Mouse (Mus musculus): ENCODE measurements around the gene Klhl22. TPM values are rescaled to one million over a fixed set of nuclear protein-coding genes. Genes with fewer than 3 reads are reported as not detected.

Gene Klhl22
- polyA plus RNA-seq, 1 experiment, result 50.9 TPM

GRCm38 (mm10) chr16:17736156-17736555 lies 23.3 kb upstream of the Klhl22 start:
- TF ChIP-seq POLR2A (IDR thresholded peaks at IDR 0.05; ENCODE audit: low read depth, low read length), result no peak
- TF ChIP-seq CTCF (conservative IDR thresholded peaks at IDR 0.05; ENCODE audit: insufficient read depth, insufficient read length, low read depth, low read length), result no peak
- WGBS, result 54% methylated on average over 4 of the region's 4 CpGs
- H3K36me3 ChIP-seq (ENCODE audit: control insufficient read depth, insufficient read depth, low read length), result no peaks in the 10 kb centered on the region
- DNase-seq, result no peak
- H3K4me1 ChIP-seq (ENCODE audit: control insufficient read depth, insufficient read depth, low read length), result no peaks in the 10 kb centered on the region
- no peak overlapping the region for H3K27ac ChIP-seq (ENCODE audit: insufficient read depth, low read depth, low read length)
- no peaks in the 10 kb centered on the region for H3K27me3 ChIP-seq (replicated peaks; ENCODE audit: control insufficient read depth, insufficient read depth, low read length)
- no peak overlapping the region for H3K4me3 ChIP-seq (ENCODE audit: insufficient read depth, low read depth, low read length)

- no peak overlapping the region for H3K4me3 ChIP-seq (ENCODE audit: insufficient read depth, low read depth, low read length)
- H3K4me1 ChIP-seq (ENCODE audit: control insufficient read depth, insufficient read depth, low read length), result no peaks in the 10 kb centered on the region
- 74% methylated on average over 4 of the region's 4 CpGs for WGBS
- no peak overlapping the region for H3K27ac ChIP-seq (ENCODE audit: insufficient read depth, low read depth, low read length)
- H3K27me3 ChIP-seq (replicated peaks; ENCODE audit: control insufficient read depth, insufficient read depth, low read length), result no peaks in the 10 kb centered on the region
- no peaks in the 10 kb centered on the region for H3K36me3 ChIP-seq (ENCODE audit: control insufficient read depth, insufficient read depth, low read length)
- no peak for DNase-seq
- TF ChIP-seq CTCF (conservative IDR thresholded peaks at IDR 0.05; ENCODE audit: insufficient read depth, insufficient read length, low read depth, low read length) (no peak), POLR2A (IDR thresholded peaks at IDR 0.05; ENCODE audit: low read depth, low read length) (no peak)
These were observed 19.3 kb upstream of the Klhl22 start for GRCm38 (mm10) chr16:17740080-17740479.

- TF ChIP-seq POLR2A (IDR thresholded peaks at IDR 0.05; ENCODE audit: low read depth, low read length) (no peak), CTCF (conservative IDR thresholded peaks at IDR 0.05; ENCODE audit: insufficient read depth, insufficient read length, low read depth, low read length) (no peak)
- WGBS, result 48% methylated on average over 1 of the region's 1 CpGs
- Histone ChIP-seq H3K27ac (ENCODE audit: insufficient read depth, low read depth, low read length) (no peak overlapping the region), H3K27me3 (replicated peaks; ENCODE audit: control insufficient read depth, insufficient read depth, low read length) (no peaks in the 10 kb centered on the region), H3K4me1 (ENCODE audit: control insufficient read depth, insufficient read depth, low read length) (no peaks in the 10 kb centered on the region), H3K4me3 (ENCODE audit: insufficient read depth, low read depth, low read length) (no peak overlapping the region), H3K36me3 (ENCODE audit: control insufficient read depth, insufficient read depth, low read length) (no peaks in the 10 kb centered on the region)
- DNase-seq, result peak; percentile 56
These were observed 16.6 kb upstream of the Klhl22 start for GRCm38 (mm10) chr16:17742810-17743209.

GRCm38 (mm10) chr16:17743279-17743678 lies 16.1 kb upstream of the Klhl22 start:
- Histone ChIP-seq H3K4me1 (ENCODE audit: control insufficient read depth, insufficient read depth, low read length) (no peaks in the 10 kb centered on the region), H3K36me3 (ENCODE audit: control insufficient read depth, insufficient read depth, low read length) (no peaks in the 10 kb centered on the region), H3K27ac (ENCODE audit: insufficient read depth, low read depth, low read length) (no peak overlapping the region), H3K27me3 (replicated peaks; ENCODE audit: control insufficient read depth, insufficient read depth, low read length) (no peaks in the 10 kb centered on the region), H3K4me3 (ENCODE audit: insufficient read depth, low read depth, low read length) (no peak overlapping the region)
- TF ChIP-seq CTCF (conservative IDR thresholded peaks at IDR 0.05; ENCODE audit: insufficient read depth, insufficient read length, low read depth, low read length) (peak; percentile 52; the same call in 1 of the 2 replicates), POLR2A (IDR thresholded peaks at IDR 0.05; ENCODE audit: low read depth, low read length) (no peak)
- peak; percentile 50 for DNase-seq
- WGBS, result 29% methylated on average over 4 of the region's 4 CpGs

GRCm38 (mm10) chr16:17744536-17744935 lies 14.9 kb upstream of the Klhl22 start:
- 26% methylated on average over 1 of the region's 1 CpGs for WGBS
- H3K36me3 ChIP-seq (ENCODE audit: control insufficient read depth, insufficient read depth, low read length), result no peaks in the 10 kb centered on the region
- peak; percentile 71 for TF ChIP-seq CTCF (conservative IDR thresholded peaks at IDR 0.05; ENCODE audit: insufficient read depth, insufficient read length, low read depth, low read length)
- TF ChIP-seq POLR2A (IDR thresholded peaks at IDR 0.05; ENCODE audit: low read depth, low read length), result no peak
- no peaks in the 10 kb centered on the region; the same call in 1 of the 2 replicates for H3K4me1 ChIP-seq (ENCODE audit: control insufficient read depth, insufficient read depth, low read length)
- no peak overlapping the region for H3K27ac ChIP-seq (ENCODE audit: insufficient read depth, low read depth, low read length)
- peak; percentile 27 for DNase-seq
- no peaks in the 10 kb centered on the region for H3K27me3 ChIP-seq (replicated peaks; ENCODE audit: control insufficient read depth, insufficient read depth, low read length)
- no peak overlapping the region for H3K4me3 ChIP-seq (ENCODE audit: insufficient read depth, low read depth, low read length)

GRCm38 (mm10) chr16:17745067-17745466 lies 14.4 kb upstream of the Klhl22 start:
- TF ChIP-seq CTCF (conservative IDR thresholded peaks at IDR 0.05; ENCODE audit: insufficient read depth, insufficient read length, low read depth, low read length) (no peak), POLR2A (IDR thresholded peaks at IDR 0.05; ENCODE audit: low read depth, low read length) (no peak)
- 76% methylated on average over 2 of the region's 2 CpGs for WGBS
- H3K4me3 ChIP-seq (ENCODE audit: insufficient read depth, low read depth, low read length), result no peak overlapping the region
- H3K36me3 ChIP-seq (ENCODE audit: control insufficient read depth, insufficient read depth, low read length), result no peaks in the 10 kb centered on the region
- H3K27ac ChIP-seq (ENCODE audit: insufficient read depth, low read depth, low read length), result no peak overlapping the region
- H3K4me1 ChIP-seq (ENCODE audit: control insufficient read depth, insufficient read depth, low read length), result no peaks in the 10 kb centered on the region; the same call in 1 of the 2 replicates
- no peak for DNase-seq
- no peaks in the 10 kb centered on the region for H3K27me3 ChIP-seq (replicated peaks; ENCODE audit: control insufficient read depth, insufficient read depth, low read length)

- H3K27me3 ChIP-seq (replicated peaks; ENCODE audit: control insufficient read depth, insufficient read depth, low read length), result no peaks in the 10 kb centered on the region
- no peak overlapping the region for H3K4me3 ChIP-seq (ENCODE audit: insufficient read depth, low read depth, low read length)
- no peaks in the 10 kb centered on the region for H3K36me3 ChIP-seq (ENCODE audit: control insufficient read depth, insufficient read depth, low read length)
- peak; percentile 20 for DNase-seq
- no peaks in the 10 kb centered on the region; the same call in 1 of the 2 replicates for H3K4me1 ChIP-seq (ENCODE audit: control insufficient read depth, insufficient read depth, low read length)
- TF ChIP-seq POLR2A (IDR thresholded peaks at IDR 0.05; ENCODE audit: low read depth, low read length) (no peak), CTCF (conservative IDR thresholded peaks at IDR 0.05; ENCODE audit: insufficient read depth, insufficient read length, low read depth, low read length) (no peak)
- H3K27ac ChIP-seq (ENCODE audit: insufficient read depth, low read depth, low read length), result no peak overlapping the region
- WGBS, result 45% methylated on average over 3 of the region's 3 CpGs
These were observed 6.4 kb upstream of the Klhl22 start for GRCm38 (mm10) chr16:17753001-17753400.
